Mouse (Mus musculus): ENCODE measurements at regions not wholly inside any gene's neighbourhood (a gene's known extent, or its start where the extent isn't known, plus 50 kb on each side); places are given as distances from the start of the nearest gene placed in this dataset.
"Not testable (repeated sequence)": the region's sequence is repeated elsewhere in the genome, so short reads cannot be mapped to it uniquely, and the experiment has no call there.

DNA sequence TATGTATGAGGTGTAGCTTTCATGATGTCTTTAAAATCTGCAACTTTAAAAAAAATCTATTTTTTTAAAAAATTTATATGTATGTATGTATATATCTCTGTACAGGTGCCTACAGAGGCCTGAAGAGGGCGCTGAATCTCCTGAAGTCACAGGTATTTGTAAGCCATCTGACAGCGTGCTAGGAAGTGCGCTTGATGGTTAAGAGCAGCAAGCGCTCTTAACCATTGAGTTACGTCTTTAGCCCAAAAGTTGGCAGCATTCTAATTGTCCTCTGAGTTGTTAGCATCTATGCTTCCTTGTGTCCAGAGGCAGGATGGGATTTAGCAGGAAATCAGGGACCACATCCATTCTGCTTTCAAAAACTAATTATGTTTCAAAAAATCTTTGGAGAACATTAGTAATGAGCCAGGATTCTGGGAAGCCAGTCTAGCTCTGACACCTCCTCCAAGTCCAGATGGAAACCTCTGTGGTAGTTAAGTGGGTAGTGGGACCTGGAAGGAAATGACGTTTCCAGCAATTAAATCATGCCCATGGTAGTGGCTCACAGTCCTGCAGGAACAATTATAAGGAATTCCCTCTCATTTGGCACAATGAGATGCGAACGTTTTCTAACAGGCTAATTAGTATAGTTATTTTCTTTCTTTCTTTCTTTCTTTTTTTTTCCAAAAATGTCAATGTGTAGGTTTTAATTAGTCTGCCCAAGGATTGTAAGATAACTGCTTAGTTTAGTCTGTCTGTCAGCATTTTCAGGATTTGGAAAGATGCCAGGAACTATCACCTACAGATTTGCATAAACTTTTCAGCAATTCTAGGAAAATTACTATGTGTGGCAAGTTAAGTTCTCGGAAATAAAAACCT is 333.3 kb upstream of the Tmpo start:
- in situ Hi-C loops (cut with MboI; ENCODE audit: unreplicated experiment in 2 of 2), result no loop called here

DNA sequence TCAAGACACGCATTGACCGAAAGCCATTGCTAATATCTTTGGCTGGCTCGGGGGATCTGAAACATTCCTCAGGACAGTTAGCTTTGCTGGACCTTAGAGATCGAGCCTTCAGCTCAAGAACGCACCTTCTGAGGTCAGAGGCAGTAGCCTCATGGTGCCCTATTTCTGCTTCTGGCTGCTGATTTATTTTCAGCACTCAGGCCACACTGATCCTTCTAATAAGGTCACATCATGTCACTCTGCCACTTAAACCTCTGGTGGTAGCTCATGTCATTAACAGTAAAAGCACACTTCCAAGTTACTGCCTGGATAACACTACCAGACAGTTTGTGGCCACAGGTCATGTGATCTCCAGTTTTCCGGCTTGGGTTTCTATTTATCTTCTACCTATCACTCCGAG is 325.9 kb upstream of the Tmpo start:
- in situ Hi-C loops (cut with MboI; ENCODE audit: unreplicated experiment in 2 of 2), result no loop called here

DNA sequence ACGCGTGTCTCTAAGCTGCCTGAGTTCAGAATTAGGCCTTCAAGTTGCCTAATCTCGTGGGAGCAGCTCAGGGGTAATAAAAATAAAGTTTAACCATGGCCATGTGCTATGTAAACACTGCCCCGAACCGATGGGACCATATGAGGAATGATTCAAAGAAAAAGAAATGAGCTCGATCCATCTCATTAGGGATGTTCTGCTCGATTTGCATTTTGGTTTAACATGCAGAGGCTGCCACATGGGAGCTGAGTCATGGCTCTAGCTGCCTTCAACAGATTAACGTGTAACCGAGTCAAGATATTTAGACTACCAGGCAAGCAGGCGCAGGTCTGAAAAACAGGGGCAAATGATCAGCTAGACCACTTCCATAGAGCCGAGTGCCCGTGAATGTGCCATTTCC is 323.8 kb upstream of the Tmpo start:
- in situ Hi-C loops (cut with MboI; ENCODE audit: unreplicated experiment in 2 of 2), result no loop called here

DNA sequence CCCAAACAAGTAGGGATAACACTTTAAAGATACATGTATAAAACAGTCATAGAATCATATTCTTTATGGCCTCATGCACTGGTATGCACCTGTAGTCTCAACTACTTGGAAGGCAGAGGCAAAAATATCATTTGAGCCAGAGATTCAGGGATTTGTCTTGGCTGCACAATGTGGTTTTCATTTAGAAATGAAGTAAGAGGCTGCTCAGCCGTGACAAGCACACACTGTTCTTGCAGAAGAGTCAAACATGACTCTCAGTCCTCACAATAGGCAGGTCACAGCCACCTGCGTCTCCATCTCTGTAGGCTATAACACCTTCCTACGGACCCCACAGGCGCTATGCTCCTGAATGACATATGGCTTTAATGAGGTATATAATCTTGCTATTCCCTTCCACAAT is 317.4 kb upstream of the Tmpo start:
- in situ Hi-C loops (cut with MboI; ENCODE audit: unreplicated experiment in 2 of 2), result no loop called here

DNA sequence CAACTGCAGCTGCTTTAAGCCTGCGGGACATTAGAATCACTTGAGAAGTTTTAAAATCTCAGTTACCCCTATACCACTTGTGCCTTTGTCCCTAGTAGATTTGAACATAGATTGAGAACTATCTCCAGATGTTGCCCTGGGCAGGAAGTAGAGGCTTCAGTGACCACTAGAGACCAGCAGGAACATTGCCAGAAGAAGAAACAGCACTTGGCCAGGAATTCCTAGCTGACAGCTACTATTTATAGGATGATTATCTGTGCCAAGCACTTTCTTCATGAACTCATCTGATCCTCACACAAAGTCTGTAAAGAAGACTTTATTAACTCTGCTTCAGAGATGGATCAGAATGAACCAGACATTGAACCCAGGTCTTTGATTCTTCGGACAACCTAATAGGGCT is 283.6 kb upstream of the Tmpo start:
- in situ Hi-C loops (cut with MboI; ENCODE audit: unreplicated experiment in 2 of 2), result no loop called here

DNA sequence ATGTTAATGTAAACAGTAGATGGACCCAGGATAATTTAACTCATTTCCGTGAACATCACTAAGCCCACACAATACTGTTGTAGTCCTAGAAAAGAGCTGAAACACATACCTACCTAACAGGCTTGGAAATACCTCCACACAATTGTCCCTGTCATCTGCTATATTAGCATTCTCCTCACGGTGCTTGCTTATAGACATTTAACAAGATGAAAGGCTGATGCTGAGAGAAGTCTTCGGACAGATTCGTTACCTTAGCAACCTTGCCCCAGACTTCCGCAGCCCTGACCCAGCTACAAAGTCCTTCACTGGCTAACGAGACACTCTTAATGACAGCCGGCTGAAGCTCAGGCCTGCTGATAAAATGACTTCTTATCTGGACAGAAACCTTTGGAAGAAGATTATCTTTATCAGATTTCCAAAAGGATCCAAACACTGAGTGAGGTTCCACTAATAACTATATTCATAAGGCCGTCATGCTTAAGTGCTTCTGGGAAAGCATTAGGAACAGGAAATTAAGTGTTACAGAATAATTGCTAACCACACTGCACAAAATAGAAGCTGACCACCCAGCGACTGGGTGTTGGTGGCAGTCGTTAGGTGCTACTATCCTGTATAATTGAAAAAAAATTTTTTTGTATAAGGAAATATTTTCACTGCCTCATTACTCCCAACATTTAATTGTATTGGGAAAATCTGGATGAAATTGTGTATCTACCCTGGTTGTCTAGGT is 267.0 kb upstream of the Tmpo start:
- in situ Hi-C loops (cut with MboI; ENCODE audit: unreplicated experiment in 2 of 2), result no loop called here

DNA sequence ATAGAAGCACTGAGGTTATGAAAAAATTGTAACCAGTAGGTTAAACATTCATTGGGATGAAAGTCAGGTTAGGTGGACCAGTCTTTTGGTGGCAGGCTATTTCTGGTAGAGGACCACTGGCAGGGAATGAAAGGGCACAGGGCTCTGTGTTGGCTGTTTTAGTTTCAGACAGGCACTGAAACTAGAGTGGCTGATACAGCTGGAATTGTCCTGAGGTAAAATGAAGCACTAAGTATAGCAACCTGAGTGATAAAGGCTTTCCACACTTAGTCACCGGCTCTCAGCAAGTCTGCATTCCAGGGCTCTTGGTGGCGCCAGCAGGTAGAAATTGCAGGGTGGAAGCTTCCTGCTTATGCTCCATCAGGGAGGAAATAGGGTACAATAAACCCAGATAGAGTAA is 262.2 kb upstream of the Tmpo start:
- in situ Hi-C loops (cut with MboI; ENCODE audit: unreplicated experiment in 2 of 2), result no loop called here

DNA sequence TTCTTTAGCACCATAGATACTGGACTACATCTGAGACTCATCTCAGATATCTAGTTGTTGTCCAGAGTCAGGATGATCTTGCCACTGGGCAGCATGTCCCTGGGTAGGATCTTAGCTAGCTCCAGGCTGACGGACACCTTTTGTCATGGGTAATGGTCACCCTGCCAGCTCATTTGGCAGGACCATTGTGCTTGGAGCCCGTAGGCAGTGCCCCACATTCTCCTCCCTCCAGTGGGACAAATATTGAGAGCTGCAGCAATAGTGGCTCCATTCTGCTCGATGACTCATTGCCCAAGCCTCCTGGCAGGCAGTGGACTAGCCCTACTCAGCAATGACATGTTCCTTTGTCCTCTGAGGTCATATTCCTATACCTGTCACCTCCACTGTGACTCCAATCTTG is 258.9 kb upstream of the Tmpo start:
- in situ Hi-C loops (cut with MboI; ENCODE audit: unreplicated experiment in 2 of 2), result no loop called here

DNA sequence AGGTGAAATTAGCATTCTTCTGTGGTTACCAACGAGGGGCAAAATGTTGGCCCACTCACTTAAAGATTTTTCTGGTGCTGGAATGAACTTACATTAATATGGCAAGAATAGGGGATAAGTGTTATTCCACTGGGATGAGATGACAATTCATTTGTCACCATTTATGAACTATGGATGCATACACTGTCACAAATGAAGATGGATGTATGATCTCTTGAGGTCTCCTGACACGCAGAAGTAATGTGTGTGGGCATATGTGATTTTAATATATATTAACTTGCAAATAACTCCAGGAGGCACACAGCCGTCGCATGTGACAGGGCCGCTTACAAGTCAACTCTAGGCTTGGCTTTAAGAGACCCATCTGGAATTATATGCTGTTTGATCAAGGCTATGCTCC is 256.8 kb upstream of the Tmpo start:
- in situ Hi-C loops (cut with MboI; ENCODE audit: unreplicated experiment in 2 of 2), result no loop called here

DNA sequence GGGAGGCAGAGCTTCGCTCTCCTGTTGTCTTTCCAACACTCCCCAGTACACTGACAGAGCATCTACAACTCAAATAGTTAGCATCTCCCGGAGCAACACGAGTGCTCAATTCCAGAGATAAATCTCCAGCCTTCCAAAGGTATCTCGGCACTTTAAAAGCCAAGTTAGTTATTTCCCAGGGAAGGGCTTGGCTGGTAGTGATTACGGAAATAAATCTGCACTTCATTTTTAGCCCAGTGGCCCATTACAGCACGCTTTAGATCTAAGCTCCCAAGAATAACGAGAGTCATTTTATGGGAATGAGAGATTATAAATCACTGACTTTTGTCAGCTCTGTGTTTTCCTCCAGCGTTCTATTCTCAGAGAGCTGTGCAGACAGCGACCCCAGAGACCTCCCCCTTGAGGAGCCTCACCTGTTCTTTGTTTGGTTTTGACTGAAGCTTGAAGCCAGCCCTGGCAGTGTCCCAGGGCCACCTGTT is 255.0 kb upstream of the Tmpo start:
- in situ Hi-C loops (cut with MboI; ENCODE audit: unreplicated experiment in 2 of 2), result no loop called here

DNA sequence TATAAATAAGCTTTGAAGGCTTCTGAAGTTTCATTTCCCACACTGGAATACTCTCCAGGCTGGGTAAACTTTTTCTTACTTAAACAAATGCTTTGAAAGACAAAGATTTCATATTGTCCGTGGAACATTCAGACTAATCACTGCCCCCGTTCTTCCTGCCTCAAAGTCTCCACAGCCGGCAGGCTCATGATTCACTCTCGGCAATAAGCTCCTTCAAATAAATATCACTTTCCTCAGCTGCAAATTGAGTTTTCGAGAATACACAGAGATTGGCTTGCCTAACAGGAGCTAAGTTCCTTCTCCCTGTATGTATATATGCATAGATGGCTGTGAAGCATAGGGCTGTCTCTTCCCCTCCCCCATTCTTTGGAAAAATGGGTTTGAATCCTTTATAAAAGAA is 249.2 kb upstream of the Tmpo start:
- in situ Hi-C loops (cut with MboI; ENCODE audit: unreplicated experiment in 2 of 2), result no loop called here

DNA sequence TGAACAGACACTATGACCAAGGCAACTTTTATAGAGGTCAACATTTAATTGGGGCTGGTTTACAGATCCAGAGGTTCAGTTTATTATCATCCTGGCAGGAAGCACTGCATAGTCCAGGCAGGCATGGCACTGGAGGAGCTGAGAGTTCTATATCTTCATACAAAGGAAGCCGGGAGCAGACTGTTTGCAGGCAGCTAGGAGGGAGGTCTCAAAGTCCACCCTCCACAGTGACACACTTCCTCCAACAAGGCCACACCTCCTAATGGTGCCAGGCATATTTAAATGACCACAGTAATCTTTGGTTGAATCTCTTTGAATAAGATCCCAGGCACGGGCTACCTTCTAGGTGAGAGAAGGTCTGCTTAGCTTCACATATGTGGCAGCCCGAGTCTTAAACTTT is 245.5 kb upstream of the Tmpo start:
- in situ Hi-C loops (cut with MboI; ENCODE audit: unreplicated experiment in 2 of 2), result no loop called here

DNA sequence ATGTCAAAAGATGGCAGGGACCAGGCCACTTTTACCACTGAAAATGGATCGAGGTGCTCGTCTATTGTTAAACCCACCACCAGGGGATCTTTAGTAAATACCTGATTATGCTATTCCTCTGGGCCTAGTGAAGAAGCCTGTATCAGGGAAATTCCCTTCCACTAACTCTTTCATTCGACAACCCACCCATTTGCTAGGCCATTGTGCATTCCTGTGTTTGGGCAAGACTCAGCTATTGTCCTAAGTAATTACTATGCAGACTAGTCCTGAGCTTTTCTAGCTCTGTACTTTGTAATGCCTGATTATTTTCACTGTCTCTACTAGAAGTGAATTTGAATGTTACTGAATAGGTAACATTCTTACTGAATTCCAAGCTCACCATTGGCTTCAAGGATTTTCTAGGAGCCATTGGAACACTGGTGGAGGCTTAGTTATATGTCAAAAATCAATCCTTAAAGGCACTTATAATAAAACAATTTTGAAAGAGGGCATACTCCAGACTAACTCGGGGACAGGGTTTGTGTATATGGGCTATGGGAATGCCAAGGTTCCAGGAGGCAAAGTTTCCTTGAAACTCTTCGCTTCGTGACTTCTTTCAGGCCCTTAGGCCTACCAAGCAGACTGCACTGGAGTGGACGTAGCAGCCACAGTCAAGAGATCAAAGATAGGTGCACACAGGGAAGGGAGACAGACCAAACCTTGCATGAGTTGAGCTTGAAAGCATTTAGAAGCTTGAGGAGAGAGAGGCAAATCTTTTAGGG is 244.7 kb upstream of the Tmpo start:
- in situ Hi-C loops (cut with MboI; ENCODE audit: unreplicated experiment in 2 of 2), result not testable (repeated sequence)

DNA sequence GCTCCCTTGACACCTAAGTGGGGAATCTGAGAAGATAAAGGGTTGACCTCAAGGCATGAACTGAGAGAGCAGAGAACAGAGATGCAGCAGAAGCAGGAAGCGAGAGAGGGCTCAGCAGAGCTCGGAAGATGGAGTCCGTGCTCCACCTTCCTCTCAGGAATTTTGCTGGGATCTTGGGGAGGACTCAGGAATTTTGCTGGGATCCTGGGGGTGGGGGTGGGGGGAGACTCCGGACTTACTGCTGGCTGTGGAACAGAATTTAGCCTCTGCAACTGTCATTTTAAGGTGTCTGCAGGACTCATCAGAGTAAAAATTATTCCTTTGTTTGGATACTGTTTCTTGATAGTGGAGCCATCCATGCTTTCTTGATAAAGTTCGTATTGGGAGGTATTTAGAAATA is 243.7 kb upstream of the Tmpo start:
- in situ Hi-C loops (cut with MboI; ENCODE audit: unreplicated experiment in 2 of 2), result no loop called here

DNA sequence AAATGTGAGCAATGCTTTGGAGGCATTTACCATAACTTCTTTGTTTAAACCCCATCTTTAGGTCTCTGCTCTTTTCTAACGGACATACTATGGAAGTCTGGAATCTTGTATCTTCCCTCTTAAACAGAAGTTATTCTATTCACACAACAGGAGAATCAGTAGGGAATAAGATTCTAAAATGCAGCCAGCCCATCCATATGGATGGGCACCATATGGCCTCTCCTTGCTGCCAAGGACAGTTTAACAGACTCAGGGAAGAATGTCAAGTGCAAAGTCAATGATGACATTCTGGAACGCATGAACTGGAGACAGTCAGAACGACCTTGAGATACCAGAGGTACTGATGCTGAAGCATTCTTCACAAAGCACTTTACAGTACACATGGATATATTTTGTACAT is 206.1 kb upstream of the Tmpo start:
- in situ Hi-C loops (cut with MboI; ENCODE audit: unreplicated experiment in 2 of 2), result no loop called here

DNA sequence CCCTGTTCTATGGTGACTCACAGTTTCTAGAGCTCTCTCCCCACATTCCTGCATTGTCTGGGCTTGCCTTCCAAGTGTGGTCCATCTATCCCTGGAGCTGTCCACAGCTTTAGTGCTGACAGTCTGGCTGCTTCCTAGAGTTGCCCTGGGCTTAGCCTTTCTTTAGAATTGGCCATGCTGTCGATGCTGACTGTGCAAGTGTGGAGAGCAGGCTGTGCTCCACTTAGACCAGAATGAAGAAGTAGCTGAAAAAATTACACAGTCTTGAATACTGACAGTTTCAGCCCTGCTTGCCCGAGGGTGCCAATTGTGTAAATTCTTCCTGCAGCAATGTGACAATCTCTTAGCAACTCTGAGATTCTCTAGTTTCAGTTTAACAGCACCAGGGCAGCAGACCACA is 203.3 kb upstream of the Tmpo start:
- in situ Hi-C loops (cut with MboI; ENCODE audit: unreplicated experiment in 2 of 2), result no loop called here

DNA sequence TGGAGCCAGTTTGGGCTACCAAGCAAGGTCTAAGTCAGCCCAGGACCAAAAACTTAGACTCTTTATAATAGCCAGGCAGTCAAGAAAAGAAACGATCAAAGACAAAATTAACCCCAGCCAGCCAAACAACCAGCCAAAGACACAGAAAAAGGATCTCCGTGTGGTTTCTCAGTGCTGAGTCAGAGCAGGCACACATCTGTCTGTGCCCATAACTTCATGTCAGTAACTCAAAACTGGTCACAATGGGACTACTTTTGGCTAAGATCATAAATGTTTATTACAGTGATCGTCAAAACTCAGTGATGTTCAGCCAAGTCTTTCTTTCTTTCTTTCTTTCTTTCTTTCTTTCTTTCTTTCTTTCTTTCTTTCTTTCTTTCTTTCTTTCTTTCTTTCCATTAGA is 195.6 kb upstream of the Tmpo start:
- in situ Hi-C loops (cut with MboI; ENCODE audit: unreplicated experiment in 2 of 2), result no loop called here

DNA sequence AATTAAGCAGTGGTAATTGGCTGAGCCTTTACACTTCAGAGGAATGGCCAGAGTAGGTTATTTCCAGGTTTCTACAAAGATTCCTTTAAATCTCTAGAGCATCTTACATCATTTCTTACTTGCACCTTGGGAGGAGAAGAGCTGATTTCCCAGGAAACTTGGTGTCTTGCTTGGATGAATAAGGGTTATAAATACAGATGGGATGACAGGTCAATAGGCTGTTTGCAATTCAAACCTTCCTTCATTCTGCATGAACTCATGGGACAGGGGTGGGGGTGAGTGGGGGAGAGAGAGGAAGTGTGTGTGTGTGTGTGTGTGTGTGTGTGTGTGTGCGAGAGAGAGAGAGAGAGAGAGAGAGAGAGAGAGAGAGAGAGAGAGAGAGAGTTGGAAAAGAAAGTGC is 186.4 kb upstream of the Tmpo start:
- in situ Hi-C loops (cut with MboI; ENCODE audit: unreplicated experiment in 2 of 2), result no loop called here

DNA sequence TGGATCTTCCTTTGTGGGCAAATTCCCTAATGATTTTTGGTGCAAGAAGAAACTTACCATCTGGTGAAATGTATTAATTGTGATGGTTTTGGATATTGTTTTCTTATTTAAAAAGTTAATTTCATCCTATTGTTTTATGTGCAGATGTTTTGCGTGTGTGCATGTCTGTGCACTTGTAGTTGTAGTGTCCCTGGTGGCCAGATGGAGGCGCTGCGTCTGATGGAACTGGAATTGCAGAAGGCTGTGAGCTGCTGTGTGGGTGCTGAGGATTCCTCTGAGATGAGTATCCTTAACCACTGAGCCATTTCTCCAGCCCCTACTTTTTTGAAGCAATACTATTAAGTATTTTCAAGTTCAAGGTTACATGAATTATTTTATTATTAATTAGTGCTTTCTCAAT is 181.5 kb upstream of the Tmpo start:
- in situ Hi-C loops (cut with MboI; ENCODE audit: unreplicated experiment in 2 of 2), result no loop called here

DNA sequence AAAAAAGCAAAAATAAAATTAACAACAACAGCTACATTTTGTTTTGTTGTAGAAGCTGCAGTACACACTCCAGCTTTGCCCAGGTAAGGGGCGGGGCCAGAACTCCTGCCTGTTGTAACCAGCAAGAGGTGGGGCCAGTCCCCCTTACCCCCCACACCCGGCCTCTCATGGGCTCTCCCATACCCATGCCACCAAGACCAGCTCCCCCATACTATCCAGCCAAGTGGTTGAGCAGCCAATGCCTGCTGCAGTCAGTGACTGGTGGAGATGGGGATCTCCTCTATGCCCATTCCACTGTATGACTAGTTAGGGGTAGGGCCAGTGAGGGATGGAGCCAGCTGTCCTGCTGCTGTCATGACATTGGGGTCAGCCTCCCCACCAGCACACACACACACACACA is 180.5 kb upstream of the Tmpo start:
- in situ Hi-C loops (cut with MboI; ENCODE audit: unreplicated experiment in 2 of 2), result no loop called here

DNA sequence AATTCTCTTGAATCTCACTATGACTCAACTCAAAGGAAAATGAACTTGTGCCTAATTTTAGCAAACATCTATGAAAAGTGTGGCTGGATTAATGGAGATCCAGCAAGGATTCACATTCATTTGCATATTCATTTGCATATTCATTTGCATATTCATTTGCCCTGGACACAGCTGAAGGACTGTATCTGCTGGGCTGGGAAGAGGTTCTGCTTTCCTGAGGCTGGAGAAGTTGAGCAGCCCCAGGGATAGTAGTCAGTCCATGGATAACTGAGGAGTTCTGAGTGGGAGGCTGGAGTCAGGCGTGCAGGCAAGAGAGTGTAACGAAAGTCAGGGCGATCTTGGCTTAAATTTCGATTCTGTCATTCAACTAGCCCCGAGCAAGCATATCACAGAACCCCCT is 164.3 kb upstream of the Tmpo start:
- in situ Hi-C loops (cut with MboI; ENCODE audit: unreplicated experiment in 2 of 2), result no loop called here
